Mouse (Mus musculus) ovary, adult 10 weeks (tissue): ENCODE measurements around the gene Cks2. TPM values are rescaled to one million over a fixed set of nuclear protein-coding genes. Genes with fewer than 3 reads are reported as not detected.

ENCODE experiments used
- polyA plus RNA-seq: library from polyadenylated mRNA; stranded (reverse); fragments of 350-450 nt; fragmentation: Illumina TruSeq; extraction: RNeasy Lipid Tissue Mini Kit (QIAGEN cat#74804); gene quantifications from one replicate; pipeline ENCODE4 v1.2.3, GENCODE M21; 2014

The Cks2 gene
- 193 TPM for polyA plus RNA-seq

DNA sequence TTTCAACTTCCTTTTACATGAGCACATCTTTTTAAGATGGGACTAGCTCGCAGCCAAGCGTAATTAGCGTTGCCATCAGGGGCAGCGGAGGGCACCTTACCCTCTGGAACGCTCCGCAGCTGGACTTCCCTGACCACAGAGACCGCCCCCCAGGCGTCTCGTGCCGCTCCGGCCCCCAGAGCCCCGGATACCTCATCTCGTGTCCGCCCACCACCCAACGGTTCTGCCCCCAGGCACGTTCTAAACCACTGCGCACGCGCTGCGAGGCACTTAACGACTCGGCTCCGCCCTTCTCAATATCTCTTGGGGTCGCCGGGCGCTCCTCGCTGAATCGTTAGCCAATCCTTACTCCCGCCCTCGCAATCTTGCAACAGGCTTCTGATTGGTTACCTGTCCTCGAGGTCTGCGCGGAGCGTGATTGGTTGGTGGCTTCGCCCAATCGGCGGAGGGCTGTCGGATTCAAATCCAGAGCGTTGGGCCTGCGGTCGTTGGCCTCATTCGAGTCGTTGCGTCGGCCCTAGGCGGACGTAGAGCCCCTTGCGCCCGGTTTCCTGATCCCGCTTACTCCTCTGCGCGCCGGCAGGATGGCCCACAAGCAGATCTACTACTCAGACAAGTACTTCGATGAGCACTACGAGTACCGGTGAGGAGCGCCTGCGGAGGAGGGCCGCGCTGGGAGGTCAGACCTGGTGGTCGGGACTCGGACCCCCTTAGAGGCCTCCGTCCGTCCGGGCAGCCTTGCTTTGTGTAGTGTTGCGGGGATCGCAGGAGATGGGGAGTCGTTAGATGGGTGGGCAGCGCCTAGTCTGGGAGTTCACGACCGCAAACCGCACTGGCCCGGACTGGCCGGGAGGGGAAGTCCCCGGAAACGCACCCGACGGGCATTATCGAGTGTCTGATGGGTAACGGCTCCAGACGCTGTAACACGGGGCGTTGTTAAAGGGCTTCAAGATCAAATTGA lies at the start of gene Cks2:
Gene Cks2, plus strand, starts transcription at position 404 of the 961 bp plus-strand sequence.

DNA sequence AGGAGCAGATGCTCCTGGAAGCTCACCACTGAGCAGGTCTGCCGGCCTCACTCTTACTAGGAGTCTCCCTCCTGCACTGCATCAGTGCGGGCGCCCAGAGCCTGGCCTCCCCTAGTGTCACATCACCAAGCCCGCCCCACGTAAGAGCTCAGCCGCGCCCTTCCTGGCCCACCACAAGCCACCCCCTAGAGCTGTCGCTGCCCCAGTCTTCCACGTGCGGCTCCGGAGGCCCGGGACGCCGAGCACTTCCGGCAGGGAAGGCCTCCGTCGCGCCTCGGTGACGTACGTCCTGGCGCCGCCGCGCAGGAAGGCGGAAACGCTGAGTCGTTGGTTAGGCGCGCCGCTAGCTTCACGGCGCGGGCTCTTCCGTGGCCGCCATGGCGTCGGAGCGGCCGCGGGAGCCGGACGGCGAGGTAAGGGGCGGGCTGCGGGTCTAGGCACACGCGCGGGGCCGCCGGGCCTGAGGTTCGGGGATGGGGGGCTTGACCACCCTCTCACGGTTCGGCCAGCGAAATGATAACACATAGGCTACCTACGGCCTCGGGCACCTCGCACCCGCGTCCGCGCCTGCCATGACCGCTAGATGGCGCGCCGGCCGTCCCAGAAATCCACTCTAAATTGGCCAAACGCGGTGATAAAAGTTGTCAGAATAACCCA lies 6.5 kb downstream of the Cks2 start, which contains the start of gene Secisbp2:
Gene Secisbp2, plus strand, starts transcription at position 290 of the 657 bp plus-strand sequence.

Other genes starting within 250 kb of the Cks2 start
- 4.6 TPM for gene S1pr3, start 236.6 kb upstream of the Cks2 start, polyA plus RNA-seq
- 0.17 TPM for gene Shc3, start 75.8 kb upstream of the Cks2 start, polyA plus RNA-seq
- gene Secisbp2, start 6.5 kb downstream of the Cks2 start, polyA plus RNA-seq = 8.6 TPM
- gene Sema4d, start 148.5 kb downstream of the Cks2 start, polyA plus RNA-seq = 5.4 TPM
- not detected for gene Gadd45g, start 201.4 kb downstream of the Cks2 start, polyA plus RNA-seq